Mouse (Mus musculus) erythroblast, embryonic 14.5 days (primary cell): ENCODE data around the gene Pi4k2a. TPM values are rescaled to one million over a fixed set of nuclear protein-coding genes. Genes with fewer than 3 reads are reported as not detected.

Source experiments
- H3K27me3 ChIP-seq: 2 replicates; pipeline ENCODE4 v1.6.1; 2012; ENCODE audit warnings: inconsistent platforms; ENCODE audit not compliant: control insufficient read depth
- H3K36me3 ChIP-seq: 2 replicates; pipeline ENCODE4 v1.6.1; 2012; ENCODE audit warnings: mild to moderate bottlenecking, inconsistent platforms; ENCODE audit not compliant: control insufficient read depth
- H3K4me1 ChIP-seq: 2 replicates; pipeline ENCODE4 v1.6.1; 2012; ENCODE audit warnings: inconsistent platforms; ENCODE audit not compliant: control insufficient read depth
- H3K4me3 ChIP-seq: replicated peaks from 2 replicates; pipeline ENCODE3; 2012; ENCODE audit warnings: moderate library complexity, mild to moderate bottlenecking, inconsistent platforms
- H3K9me3 ChIP-seq: 2 replicates; pipeline ENCODE4 v1.6.1; 2012; ENCODE audit warnings: low read length, inconsistent platforms, mixed read lengths; ENCODE audit not compliant: control insufficient read depth
- GATA1 ChIP-seq: IDR thresholded peaks from 2 replicates; pipeline ENCODE4 v1.6.1; 2012; ENCODE audit warnings: low read length, inconsistent platforms, mixed read lengths
- TAL1 ChIP-seq: IDR thresholded peaks from 3 replicates; pipeline ENCODE4 v1.6.1; 2012; ENCODE audit warnings: low read length, inconsistent platforms, mixed read lengths
- polyA plus RNA-seq: library from polyadenylated mRNA; stranded (reverse); fragments of >175 nt; gene quantifications from 2 replicates; pipeline ENCODE4 v1.2.3, GENCODE M21; 2012

Gene Pi4k2a
- polyA plus RNA-seq, 1 experiment: 1.7 TPM

DNA sequence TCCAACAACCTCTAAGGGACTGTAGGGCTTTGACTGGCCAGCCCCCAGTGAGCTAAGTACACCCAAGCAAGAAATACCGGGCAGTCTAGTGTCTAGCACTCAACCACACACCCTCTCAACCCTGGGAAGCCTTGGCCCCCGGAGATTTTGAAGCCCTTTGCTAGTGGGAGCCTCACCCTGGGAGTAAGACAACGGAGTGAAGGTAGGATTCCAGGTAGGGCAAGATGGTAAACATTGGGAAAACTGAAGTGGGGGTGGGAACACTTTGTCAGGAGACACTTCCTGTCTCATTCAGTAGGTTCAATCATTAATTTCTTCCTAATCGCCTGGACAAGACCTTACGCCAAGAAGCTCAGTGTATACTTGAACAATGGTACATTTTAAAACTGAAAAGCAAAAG is 36.8 kb downstream of the Pi4k2a start:
- TF ChIP-seq GATA1 (no peak), TAL1 (no peak)
- peaks cover 33% of the 10 kb centered on the region for H3K4me1 ChIP-seq
- H3K4me3 ChIP-seq: no peak overlapping the region
- peaks cover 28% of the 10 kb centered on the region for H3K36me3 ChIP-seq
- H3K9me3 ChIP-seq: no peaks in the 10 kb centered on the region
- H3K27me3 ChIP-seq: peaks cover 3% of the 10 kb centered on the region; the same call in 1 of the 2 replicates

DNA sequence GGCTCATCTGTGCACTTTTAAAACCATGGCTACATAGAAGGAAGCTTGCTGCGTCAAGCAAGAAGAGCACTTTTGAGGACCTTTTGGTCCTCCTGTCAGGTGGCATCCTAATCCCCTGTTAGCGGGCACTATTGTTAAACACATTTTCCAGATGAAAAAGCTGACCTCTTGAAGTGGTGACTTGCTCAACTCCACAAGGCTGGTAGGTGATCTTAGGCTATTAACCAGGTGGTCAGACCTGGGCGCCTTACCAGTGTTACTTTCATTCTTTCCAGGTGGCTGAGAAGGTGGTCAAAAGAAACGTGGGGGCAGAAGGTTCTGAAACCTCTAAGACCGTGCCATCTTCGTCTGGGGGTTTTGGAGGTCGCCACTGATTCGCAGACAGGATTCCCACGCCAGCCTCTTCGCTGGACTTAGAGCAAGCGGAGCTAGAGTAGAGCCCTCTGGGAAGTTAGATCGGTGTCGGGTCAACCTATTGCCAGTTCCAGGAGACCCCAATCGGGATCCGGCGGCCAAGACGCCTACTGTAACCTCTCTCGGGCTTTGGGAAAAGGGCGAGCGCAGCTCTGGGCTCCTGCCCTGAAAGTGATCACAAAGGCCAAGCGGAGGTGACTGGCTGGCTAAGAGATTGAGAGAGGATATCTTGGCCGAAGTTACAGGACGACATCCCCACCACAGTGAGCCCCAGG is 37.9 kb downstream of the Pi4k2a start:
- H3K27me3 ChIP-seq: peaks cover 3% of the 10 kb centered on the region; the same call in 1 of the 2 replicates
- H3K36me3 ChIP-seq: peaks cover 20% of the 10 kb centered on the region
- H3K9me3 ChIP-seq: no peaks in the 10 kb centered on the region
- TF ChIP-seq GATA1: no peak
- TF ChIP-seq TAL1: no peak
- H3K4me1 ChIP-seq: peaks cover 33% of the 10 kb centered on the region
- H3K4me3 ChIP-seq: peak overlapping the region; percentile 72

- TF ChIP-seq TAL1: no peak
- no peak for TF ChIP-seq GATA1
- Histone ChIP-seq H3K27me3 (peaks cover 3% of the 10 kb centered on the region; the same call in 1 of the 2 replicates), H3K4me3 (peak within 1 kb of the TSS; percentile 72), H3K36me3 (peaks cover 13% of the 10 kb centered on the region), H3K9me3 (no peaks in the 10 kb centered on the region), H3K4me1 (peaks cover 37% of the 10 kb centered on the region)
These were observed 38.7 kb downstream of the Pi4k2a start, which contains the start of gene Avpi1 for GRCm38 (mm10) chr19:42128787-42129508. Gene Avpi1, minus strand, starts transcription at chr19:42129059.

GRCm38 (mm10) chr19:42129509-42130293 is 39.4 kb downstream of the Pi4k2a start:
- Histone ChIP-seq H3K4me3 (peak overlapping the region; percentile 72), H3K27me3 (peaks cover 3% of the 10 kb centered on the region; the same call in 1 of the 2 replicates), H3K4me1 (peaks cover 45% of the 10 kb centered on the region), H3K36me3 (peaks cover 6% of the 10 kb centered on the region), H3K9me3 (no peaks in the 10 kb centered on the region)
- no peak for TF ChIP-seq GATA1
- no peak for TF ChIP-seq TAL1

DNA sequence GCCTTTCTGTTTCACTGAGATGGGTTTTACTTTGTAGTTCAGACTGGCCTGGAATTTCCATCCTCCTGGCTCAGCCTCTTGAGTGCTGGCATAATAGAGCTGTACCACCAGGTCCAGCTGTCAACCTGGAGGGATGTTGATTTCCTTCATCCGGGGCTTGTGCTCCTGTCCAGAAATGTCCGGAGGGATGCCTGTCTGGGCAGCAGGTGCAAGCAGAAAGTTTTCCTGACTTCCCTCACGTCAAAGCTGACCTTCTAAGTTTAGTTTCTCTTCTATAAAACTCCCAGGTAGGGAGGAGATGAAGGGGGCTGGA is 40.0 kb downstream of the Pi4k2a start:
- Histone ChIP-seq H3K36me3 (peaks cover under 1% of the 10 kb centered on the region), H3K4me3 (no peak overlapping the region), H3K9me3 (no peaks in the 10 kb centered on the region), H3K27me3 (peaks cover 3% of the 10 kb centered on the region; the same call in 1 of the 2 replicates), H3K4me1 (peaks cover 50% of the 10 kb centered on the region)
- TF ChIP-seq TAL1 (no peak), GATA1 (no peak)

- no peak for TF ChIP-seq GATA1
- TF ChIP-seq TAL1: no peak
- peaks cover 3% of the 10 kb centered on the region; the same call in 1 of the 2 replicates for H3K27me3 ChIP-seq
- H3K36me3 ChIP-seq: no peaks in the 10 kb centered on the region
- H3K9me3 ChIP-seq: no peaks in the 10 kb centered on the region
- H3K4me1 ChIP-seq: peaks cover 56% of the 10 kb centered on the region
- H3K4me3 ChIP-seq: no peak overlapping the region
These were observed 40.8 kb downstream of the Pi4k2a start for GRCm38 (mm10) chr19:42131101-42131500.

DNA sequence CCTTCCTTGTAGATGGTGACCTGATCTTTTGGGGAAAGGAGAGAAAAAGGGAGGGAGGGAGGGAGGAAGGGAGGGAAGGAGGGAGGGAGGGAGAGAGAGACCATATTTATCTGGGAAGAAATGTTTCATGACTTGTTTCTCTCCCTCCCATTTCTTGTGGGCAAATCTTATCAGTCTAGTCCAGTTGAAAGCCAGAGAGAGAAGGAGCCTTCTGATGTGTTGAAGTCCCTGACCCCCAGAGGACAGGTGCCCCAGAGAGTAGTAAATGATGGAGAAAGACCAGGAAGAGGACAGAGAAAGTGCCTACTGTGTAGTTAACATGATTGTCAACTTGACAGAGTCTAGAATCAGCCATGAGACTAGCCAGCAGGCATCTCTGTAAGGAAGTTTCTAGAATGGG is 44.8 kb downstream of the Pi4k2a start:
- H3K27me3 ChIP-seq: no peaks in the 10 kb centered on the region
- H3K4me1 ChIP-seq: peaks cover 35% of the 10 kb centered on the region
- H3K9me3 ChIP-seq: no peaks in the 10 kb centered on the region
- TF ChIP-seq GATA1 (no peak), TAL1 (no peak)
- no peak overlapping the region for H3K4me3 ChIP-seq
- H3K36me3 ChIP-seq: no peaks in the 10 kb centered on the region

- no peak for TF ChIP-seq GATA1
- no peak for TF ChIP-seq TAL1
- Histone ChIP-seq H3K4me1 (peaks cover 30% of the 10 kb centered on the region), H3K36me3 (no peaks in the 10 kb centered on the region), H3K9me3 (no peaks in the 10 kb centered on the region), H3K4me3 (no peak overlapping the region), H3K27me3 (no peaks in the 10 kb centered on the region)
These were observed 45.9 kb downstream of the Pi4k2a start for GRCm38 (mm10) chr19:42136126-42136525.

- Histone ChIP-seq H3K4me3 (no peak overlapping the region), H3K36me3 (no peaks in the 10 kb centered on the region), H3K9me3 (no peaks in the 10 kb centered on the region), H3K27me3 (no peaks in the 10 kb centered on the region), H3K4me1 (peaks cover 30% of the 10 kb centered on the region)
- TF ChIP-seq TAL1 (no peak), GATA1 (no peak)
These were observed 47.0 kb downstream of the Pi4k2a start for GRCm38 (mm10) chr19:42137167-42137672.
